Mouse (Mus musculus): ENCODE results near the gene Gm8439.

Gm8439 gene

GRCm38 (mm10) chr4:120612304-120613080, 23.9 kb downstream of the Gm8439 start:
- no peak for DNase-seq (ENCODE audit: low read depth, low spot score)

DNA sequence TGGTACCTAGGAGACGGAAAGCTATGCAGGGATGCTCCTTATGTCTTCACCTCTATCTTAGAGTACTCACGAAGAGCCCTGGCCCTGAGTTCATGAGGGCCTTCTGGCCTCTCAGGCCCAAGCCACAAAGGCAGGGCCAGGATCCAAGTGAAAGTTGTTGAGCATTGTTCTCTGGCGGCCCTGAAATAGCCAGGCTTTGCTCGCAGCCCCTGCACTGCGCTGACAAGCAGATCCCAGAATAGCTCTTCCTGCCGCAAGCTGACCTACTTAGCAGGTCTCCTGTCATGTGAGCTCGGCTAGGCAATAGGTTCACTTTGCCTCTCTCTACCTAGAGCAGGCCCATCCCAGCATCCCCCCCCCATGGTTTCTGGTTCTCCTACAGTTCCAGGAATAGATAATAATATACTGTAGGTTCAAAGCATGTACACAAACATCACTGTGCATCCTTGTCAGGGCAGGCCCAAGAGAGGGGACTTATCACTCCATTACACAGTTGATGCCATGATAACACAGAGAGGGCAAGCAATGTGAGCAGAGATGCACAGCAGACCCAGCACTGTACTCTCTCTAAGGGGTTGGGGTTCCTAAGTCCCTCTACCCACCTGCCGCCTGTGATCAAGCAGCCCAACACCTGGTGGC, 25.3 kb downstream of the Gm8439 start:
- peak; percentile 37 for DNase-seq (ENCODE audit: low read depth, low spot score)

- no peak for DNase-seq (ENCODE audit: low read depth, low spot score)
Observed at GRCm38 (mm10) chr4:120614644-120615043, 26.1 kb downstream of the Gm8439 start.

- peak; percentile 14 for DNase-seq (ENCODE audit: low read depth, low spot score)
Observed at GRCm38 (mm10) chr4:120615528-120616081, 27.1 kb downstream of the Gm8439 start.

DNA sequence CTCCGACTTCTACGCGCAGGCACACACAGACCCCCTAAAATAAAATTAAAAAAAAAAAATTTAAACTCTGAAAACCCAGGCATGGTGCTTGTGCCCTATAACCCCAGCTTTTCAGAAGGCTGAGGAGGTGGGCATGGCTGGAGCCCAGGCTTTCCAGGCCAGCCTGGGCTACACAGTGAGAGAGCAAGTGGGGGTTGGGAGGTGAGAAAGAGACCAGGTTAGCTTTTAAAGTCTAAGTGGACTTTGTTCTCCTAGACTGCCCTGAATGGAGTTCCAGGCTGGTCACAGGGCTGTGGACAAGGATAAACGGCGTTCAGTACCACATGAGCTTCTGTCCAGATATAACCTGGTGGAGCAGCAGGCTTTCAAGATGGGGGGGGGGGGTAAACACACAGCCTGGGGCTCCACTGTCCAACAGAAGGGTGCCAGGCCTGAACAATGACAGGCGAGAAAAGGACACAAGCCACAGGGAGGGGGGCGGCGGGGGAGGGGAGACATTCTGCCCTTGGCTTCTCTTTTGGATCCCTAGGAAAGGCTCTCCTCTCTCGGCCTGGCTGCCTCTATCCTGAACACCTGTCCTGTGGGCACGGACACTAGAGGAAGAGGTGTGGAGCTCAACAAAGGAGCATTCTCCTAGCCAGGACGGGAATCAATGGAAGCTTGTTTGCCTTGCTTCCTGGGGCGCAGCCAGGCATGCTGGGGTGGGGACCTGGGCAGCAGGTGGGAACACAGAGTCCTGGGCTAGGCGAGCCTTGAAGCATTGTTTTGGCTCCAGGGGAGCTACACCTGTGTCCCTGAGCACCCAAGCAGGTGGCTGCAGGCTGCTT, 27.9 kb downstream of the Gm8439 start:
- no peak for DNase-seq (ENCODE audit: low read depth, low spot score)

DNA sequence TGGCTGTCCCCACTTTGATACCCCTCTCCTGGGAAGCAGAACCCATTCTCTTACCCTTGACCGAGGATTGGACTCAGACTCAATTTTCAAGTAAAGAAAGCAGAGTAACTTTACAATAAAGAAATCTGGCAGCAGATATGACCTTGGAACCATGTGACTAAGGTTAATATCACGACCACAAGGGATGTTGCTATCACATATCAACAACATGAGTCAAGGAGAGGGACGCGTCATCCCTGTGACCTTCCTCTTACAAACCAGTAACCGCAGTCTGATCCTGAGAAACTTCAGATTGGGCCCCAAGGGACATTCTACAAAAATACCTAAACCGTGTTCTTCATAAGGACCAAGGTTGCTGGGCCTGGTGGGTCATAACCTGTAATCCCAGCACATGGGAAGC, 39.2 kb downstream of the Gm8439 start:
- DNase-seq (ENCODE audit: low read depth, low spot score): no peak

DNA sequence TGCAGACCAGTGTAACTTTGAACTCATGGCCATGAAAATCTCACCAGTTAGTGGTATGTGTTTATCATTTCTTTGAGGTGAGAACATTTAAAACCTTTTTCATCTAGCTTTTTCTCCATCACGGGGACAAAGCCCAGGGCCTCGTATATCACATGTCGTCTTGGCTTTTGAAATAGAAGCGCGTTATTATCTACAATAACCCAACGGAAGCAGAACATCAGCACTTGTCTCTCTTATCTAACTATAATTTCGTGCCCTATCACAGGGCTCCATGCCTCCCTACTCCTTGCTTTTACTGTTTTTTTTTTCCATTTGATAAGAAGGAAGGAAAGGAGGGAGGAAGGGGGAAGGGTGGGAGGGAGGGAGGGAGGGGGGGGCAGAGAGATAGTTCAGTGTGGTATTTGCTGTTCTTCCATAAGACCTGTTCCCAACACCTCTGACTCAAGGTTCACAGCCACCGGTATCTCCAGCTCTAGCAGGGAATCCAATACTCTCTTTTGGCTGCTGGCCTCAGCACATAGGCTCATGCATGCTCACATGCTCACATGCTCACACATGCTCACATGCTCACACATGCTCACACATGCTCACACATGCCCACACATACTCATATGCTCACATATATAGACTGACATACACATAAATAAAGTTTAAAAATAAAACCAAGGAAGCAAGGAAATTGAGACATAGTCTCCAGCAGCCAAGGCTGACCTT, 41.8 kb downstream of the Gm8439 start:
- DNase-seq (ENCODE audit: low read depth, low spot score): no peak

DNA sequence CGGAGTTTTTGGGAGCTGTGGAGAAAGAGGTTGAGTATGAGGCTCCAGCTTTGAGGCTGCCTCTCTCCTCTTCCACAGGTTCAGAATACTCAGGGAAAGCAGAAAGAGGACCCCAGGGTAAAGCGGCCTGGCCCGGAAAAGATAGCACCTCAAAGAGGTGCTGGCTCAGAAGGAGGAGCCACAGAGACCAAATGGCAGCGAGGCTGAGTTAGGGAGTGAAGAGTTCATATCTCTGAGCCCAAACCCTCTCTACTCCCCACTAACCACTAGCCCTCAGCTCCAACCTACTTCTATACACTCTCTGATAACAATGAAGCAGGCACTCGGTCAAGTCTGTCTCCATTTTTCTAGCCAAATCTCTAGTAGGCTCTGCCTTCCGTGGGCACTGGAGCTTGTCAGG, 43.3 kb downstream of the Gm8439 start:
- DNase-seq (ENCODE audit: low read depth, low spot score): no peak

DNA sequence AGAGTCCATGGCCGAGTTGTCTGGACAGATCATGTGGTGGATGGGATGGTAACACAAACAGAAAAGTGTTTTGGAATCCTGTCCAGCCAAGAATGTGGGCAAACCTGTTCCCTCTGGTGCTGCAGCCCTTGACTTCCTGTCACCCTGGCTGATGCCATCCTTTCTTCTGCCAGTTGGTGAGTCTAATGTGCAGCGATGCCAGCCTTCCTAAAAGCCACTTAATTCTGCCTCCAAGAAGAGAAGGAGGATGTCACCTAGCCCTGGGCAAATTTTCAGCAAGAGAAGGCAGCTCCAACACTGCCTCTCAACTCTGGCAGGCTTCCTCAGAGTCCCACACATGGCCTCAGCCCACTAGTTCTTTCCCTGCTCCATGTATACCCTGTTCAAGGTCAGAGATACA, 46.8 kb downstream of the Gm8439 start:
- no peak for DNase-seq (ENCODE audit: low read depth, low spot score)

DNA sequence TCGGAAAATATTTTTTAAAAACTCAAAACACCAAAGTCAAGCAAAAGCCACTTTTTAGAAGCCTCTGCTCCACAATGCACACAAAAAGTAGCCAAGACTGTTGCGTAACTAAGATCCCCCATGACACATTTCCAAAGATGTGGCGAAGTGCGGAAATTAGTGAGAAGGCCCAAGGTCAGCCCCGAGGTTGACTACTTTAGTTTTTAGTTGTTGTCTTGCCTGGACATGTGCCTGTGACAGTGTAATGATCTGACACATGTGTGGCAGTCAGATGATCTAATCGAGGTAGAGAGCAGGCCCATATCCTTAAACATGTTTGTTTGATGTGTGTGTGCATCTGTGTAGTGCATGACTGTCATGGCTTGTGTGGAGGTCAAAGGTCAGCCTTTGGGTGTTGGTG, 53.4 kb downstream of the Gm8439 start:
- DNase-seq (ENCODE audit: low read depth, low spot score): no peak

DNA sequence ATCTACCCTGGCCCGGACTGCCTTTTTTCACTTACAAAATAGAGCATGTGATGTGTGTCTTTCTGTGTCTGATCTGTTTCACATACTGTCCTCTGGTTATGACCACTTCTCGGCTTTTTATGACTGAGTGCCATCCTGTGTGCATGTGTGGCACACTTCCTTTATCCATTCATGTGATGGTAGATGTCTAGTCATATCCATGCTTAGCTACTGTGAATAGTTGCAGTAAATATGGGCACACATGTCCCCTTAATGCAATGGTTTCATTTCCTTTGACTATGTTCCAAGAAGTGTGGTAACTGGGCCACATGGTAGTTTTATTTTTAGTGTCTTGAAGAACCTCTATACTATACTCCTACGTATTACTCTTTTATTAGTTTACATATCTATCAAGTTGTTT, 55.4 kb downstream of the Gm8439 start:
- no peak for DNase-seq (ENCODE audit: low read depth, low spot score)

GRCm38 (mm10) chr4:120649369-120650207, 61.0 kb downstream of the Gm8439 start:
- DNase-seq (ENCODE audit: low read depth, low spot score): no peak

GRCm38 (mm10) chr4:120650208-120650592, 61.7 kb downstream of the Gm8439 start:
- no peak for DNase-seq (ENCODE audit: low read depth, low spot score)

- DNase-seq (ENCODE audit: low read depth, low spot score): no peak
Observed at GRCm38 (mm10) chr4:120655898-120656297, 67.4 kb downstream of the Gm8439 start.
